Mouse (Mus musculus) adipose tissue, adult 10 weeks (tissue): Measurements from ENCODE around the gene Noc2l. TPM values are rescaled to one million over a fixed set of nuclear protein-coding genes. Genes with fewer than 3 reads are reported as not detected.

Experiments used
- polyA plus RNA-seq: library from polyadenylated mRNA; stranded (reverse); fragments of 350-450 nt; fragmentation: Illumina TruSeq; extraction: RNeasy Lipid Tissue Mini Kit (QIAGEN cat#74804); gene quantifications from one replicate; pipeline ENCODE4 v1.2.3, GENCODE M21; 2014; ENCODE audit warnings: low read depth, low replicate concordance

Noc2l gene
- polyA plus RNA-seq = 35.5 TPM

GRCm38 (mm10) chr4:156235808-156236533 lies at the start of gene Noc2l:
TSS of gene Noc2l (plus strand) at chr4:156236010.

GRCm38 (mm10) chr4:156197131-156197828 lies 38.5 kb upstream of the Noc2l start, which contains the start of gene Agrn:
TSS of gene Agrn (minus strand) at chr4:156197488.

GRCm38 (mm10) chr4:156200623-156201475 lies 35.0 kb upstream of the Noc2l start, which contains the start of gene Isg15:
TSS of gene Isg15 (minus strand) at chr4:156200818.

GRCm38 (mm10) chr4:156203001-156203412 lies 32.8 kb upstream of the Noc2l start, which contains the start of gene AW011738:
TSS of gene AW011738 (plus strand) at chr4:156203304.

GRCm38 (mm10) chr4:156215649-156216048 lies 20.2 kb upstream of the Noc2l start, which contains the start of gene Perm1:
TSS of gene Perm1 (plus strand) at chr4:156215868.

GRCm38 (mm10) chr4:156234701-156235213 lies 1.1 kb upstream of the Noc2l start, which contains the start of gene Plekhn1:
TSS of gene Plekhn1 (minus strand) at chr4:156234857.

GRCm38 (mm10) chr4:156255078-156255839 lies 19.4 kb downstream of the Noc2l start, which contains the start of gene Samd11:
TSS of gene Samd11 (minus strand) at chr4:156255657.

Other genes starting within 250 kb of the Noc2l start
- gene B3galt6, start 243.4 kb upstream of the Noc2l start, polyA plus RNA-seq = 5.6 TPM
- 298 TPM for gene Sdf4, start 243.1 kb upstream of the Noc2l start, polyA plus RNA-seq
- gene Tnfrsf4, start 222.2 kb upstream of the Noc2l start, polyA plus RNA-seq = 2.4 TPM
- 1.8 TPM for gene Tnfrsf18, start 209.8 kb upstream of the Noc2l start, polyA plus RNA-seq
- 19.1 TPM for gene Ttll10, start 176.6 kb upstream of the Noc2l start, polyA plus RNA-seq
- 22.0 TPM for gene 9430015G10Rik, start 126.0 kb upstream of the Noc2l start, polyA plus RNA-seq
- gene Rnf223, start 105.5 kb upstream of the Noc2l start, polyA plus RNA-seq = 0.46 TPM
- 58.2 TPM for gene Agrn, start 38.5 kb upstream of the Noc2l start, polyA plus RNA-seq
- gene Isg15, start 35.2 kb upstream of the Noc2l start, polyA plus RNA-seq = 14.3 TPM
- gene AW011738, start 32.7 kb upstream of the Noc2l start, polyA plus RNA-seq = 5.0 TPM
- gene Perm1, start 20.1 kb upstream of the Noc2l start, polyA plus RNA-seq = 0.46 TPM
- gene Plekhn1, start 1.2 kb upstream of the Noc2l start, polyA plus RNA-seq = 18.4 TPM
- 0.72 TPM for gene Samd11, start 19.6 kb downstream of the Noc2l start, polyA plus RNA-seq
- not detected for gene Vmn2r-ps159, start 95.1 kb downstream of the Noc2l start, polyA plus RNA-seq